Mouse (Mus musculus): ENCODE results near the gene Gimd1. TPM values are rescaled to one million over a fixed set of nuclear protein-coding genes. Genes with fewer than 3 reads are reported as not detected.

Gimd1 gene
- polyA plus RNA-seq, 1 experiment from 2014 or later, result not detected

DNA sequence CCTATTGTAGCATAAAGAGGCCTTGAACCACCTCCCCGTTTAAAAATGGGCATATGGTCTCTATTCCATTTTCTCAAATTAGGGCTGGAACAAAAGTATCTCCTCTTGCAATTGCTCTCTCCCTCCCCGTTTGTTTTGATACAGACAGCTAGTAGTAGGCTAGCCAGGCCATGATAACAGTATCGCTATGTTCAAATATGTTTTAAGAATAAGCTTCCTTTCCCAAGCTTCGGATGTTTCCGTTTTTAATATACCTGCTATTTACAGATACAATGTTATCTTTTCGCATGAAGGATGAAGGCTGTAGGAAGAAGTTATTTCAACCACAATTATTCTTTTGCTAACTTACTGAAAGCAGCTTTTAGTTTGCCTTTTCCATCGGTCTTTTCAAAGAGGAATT, 19.7 kb downstream of the Gimd1 start:
- ATAC-seq (ENCODE audit: low FRiP score), result no peak
- WGBS, result 85% methylated on average over 7 of the region's 7 CpGs
- no peaks in the 10 kb centered on the region for H3K4me1 ChIP-seq
- H3K4me2 ChIP-seq, result no peak overlapping the region
- no peak overlapping the region for H3K27ac ChIP-seq (replicated peaks)
- H3K9me3 ChIP-seq (replicated peaks), result no peaks in the 10 kb centered on the region
- no peaks in the 10 kb centered on the region for H3K27me3 ChIP-seq (replicated peaks)
- H3K36me3 ChIP-seq, result no peaks in the 10 kb centered on the region
- no peak overlapping the region for H3K4me3 ChIP-seq (replicated peaks)
- H3K9ac ChIP-seq (replicated peaks), result no peak overlapping the region

DNA sequence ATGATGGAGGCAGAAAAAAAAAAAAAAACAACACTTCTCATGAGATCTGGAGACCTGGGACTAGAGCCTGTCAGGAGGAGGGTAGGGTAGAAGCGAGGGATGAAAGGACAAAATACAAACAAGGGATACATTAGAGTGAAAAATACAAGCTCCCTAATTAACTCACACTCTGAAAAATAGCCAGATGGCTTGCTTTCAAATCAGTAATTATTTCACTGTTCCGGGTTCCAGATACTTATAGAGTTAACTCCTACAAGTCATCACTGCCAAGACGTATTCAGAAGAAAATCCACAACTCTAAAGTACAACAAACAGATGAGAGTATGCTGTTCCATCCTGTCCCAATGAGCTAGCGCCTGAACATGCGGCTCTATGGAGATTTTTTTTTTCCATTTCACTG, 20.6 kb downstream of the Gimd1 start:
- no peak overlapping the region for H3K9ac ChIP-seq (replicated peaks)
- no peak overlapping the region for H3K4me2 ChIP-seq
- no peaks in the 10 kb centered on the region for H3K9me3 ChIP-seq (replicated peaks)
- no peaks in the 10 kb centered on the region for H3K36me3 ChIP-seq
- H3K4me3 ChIP-seq (replicated peaks), result no peak overlapping the region
- WGBS, result 79% methylated on average over 5 of the region's 5 CpGs
- H3K27ac ChIP-seq (replicated peaks), result no peak overlapping the region
- no peak for ATAC-seq (ENCODE audit: low FRiP score)
- H3K27me3 ChIP-seq (replicated peaks), result no peaks in the 10 kb centered on the region
- H3K4me1 ChIP-seq, result no peaks in the 10 kb centered on the region

DNA sequence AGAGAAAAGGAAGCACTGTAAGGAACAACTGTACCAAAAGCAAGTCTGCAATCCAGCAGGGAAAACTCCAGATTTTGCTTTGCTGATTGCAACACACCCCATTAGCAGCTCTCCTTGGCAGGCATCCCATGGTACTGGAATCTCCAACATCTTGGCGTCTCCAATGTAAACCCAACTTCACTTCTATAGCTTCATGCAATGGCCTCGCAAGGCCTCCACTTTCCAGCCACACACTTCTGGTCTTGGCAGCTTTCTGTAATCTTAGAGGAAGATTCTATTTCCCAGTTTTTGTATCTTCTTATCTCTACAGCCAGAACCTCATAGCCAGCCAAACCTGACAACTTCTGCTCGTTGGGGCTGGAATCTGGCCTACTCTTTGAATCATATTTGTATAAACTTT, 22.2 kb downstream of the Gimd1 start:
- Histone ChIP-seq H3K27me3 (replicated peaks) (no peaks in the 10 kb centered on the region), H3K9ac (replicated peaks) (no peak overlapping the region), H3K27ac (replicated peaks) (no peak overlapping the region), H3K36me3 (no peaks in the 10 kb centered on the region), H3K4me1 (no peaks in the 10 kb centered on the region), H3K4me2 (no peak overlapping the region), H3K4me3 (replicated peaks) (no peak overlapping the region), H3K9me3 (replicated peaks) (no peaks in the 10 kb centered on the region)
- ATAC-seq (ENCODE audit: low FRiP score), result no peak
- 91% methylated on average over 3 of the region's 3 CpGs for WGBS

DNA sequence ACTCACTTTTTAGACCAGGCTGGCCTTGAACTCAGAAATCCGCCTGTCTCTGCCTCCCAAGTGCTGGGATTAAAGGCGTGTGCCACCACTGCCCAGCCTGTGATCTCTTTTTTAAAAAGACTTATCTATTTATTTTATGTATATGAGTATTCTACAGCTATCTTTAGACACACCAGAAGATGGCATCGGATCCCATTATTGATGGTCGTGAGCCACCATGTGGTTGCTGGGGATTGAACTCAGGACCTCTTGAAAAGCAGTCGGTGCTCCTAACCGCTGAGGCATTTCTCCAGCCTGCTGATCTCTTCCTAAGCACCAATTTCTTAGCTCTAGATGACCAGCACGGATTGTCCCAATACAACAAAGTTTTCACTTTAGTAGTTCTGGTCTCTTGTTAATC, 24.3 kb downstream of the Gimd1 start:
- 89% methylated on average over 7 of the region's 7 CpGs for WGBS
- H3K4me1 ChIP-seq, result no peaks in the 10 kb centered on the region
- H3K4me2 ChIP-seq, result no peak overlapping the region
- no peaks in the 10 kb centered on the region for H3K27me3 ChIP-seq (replicated peaks)
- H3K27ac ChIP-seq (replicated peaks), result no peak overlapping the region
- ATAC-seq (ENCODE audit: low FRiP score), result no peak
- peaks cover 5% of the 10 kb centered on the region for H3K36me3 ChIP-seq
- no peak overlapping the region for H3K9ac ChIP-seq (replicated peaks)
- H3K4me3 ChIP-seq (replicated peaks), result no peak overlapping the region
- no peaks in the 10 kb centered on the region for H3K9me3 ChIP-seq (replicated peaks)

- Histone ChIP-seq H3K27me3 (replicated peaks) (no peaks in the 10 kb centered on the region), H3K27ac (replicated peaks) (no peak overlapping the region), H3K4me1 (no peaks in the 10 kb centered on the region), H3K9ac (replicated peaks) (no peak overlapping the region), H3K4me3 (replicated peaks) (no peak overlapping the region), H3K4me2 (no peak overlapping the region), H3K9me3 (replicated peaks) (no peaks in the 10 kb centered on the region), H3K36me3 (peaks cover 24% of the 10 kb centered on the region)
- ATAC-seq (ENCODE audit: low FRiP score), result no peak
- WGBS, result 59% methylated on average over 2 of the region's 2 CpGs
These were observed 26.3 kb downstream of the Gimd1 start for GRCm38 (mm10) chr3:132655955-132656354.

DNA sequence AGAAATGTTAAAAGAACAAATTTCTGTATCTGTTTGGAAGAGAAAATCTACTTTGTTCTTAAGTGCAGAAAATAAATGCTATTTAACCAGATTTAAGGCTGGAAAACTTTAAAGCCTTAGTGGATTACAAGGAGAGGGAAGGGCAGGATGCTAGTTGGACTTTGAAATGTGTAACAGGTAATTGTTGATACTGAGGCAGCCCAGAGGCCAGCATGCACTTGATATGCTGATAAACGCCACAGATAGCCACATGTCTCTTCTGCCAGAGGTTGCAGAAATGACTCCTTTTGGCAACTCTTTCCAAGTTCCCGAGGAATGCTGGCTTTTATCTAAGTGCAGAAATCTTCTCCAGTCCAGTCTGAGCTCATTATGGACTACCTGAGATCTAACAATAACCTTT, 47.9 kb downstream of the Gimd1 start:
- H3K9ac ChIP-seq (replicated peaks), result no peak overlapping the region
- peaks cover under 1% of the 10 kb centered on the region for H3K4me1 ChIP-seq
- no peak overlapping the region for H3K4me2 ChIP-seq
- peaks cover 17% of the 10 kb centered on the region for H3K36me3 ChIP-seq
- H3K27ac ChIP-seq (replicated peaks), result no peak overlapping the region
- H3K27me3 ChIP-seq (replicated peaks), result no peaks in the 10 kb centered on the region
- WGBS, result 89% methylated on average over 2 of the region's 2 CpGs
- H3K9me3 ChIP-seq (replicated peaks), result no peaks in the 10 kb centered on the region
- H3K4me3 ChIP-seq (replicated peaks), result no peak overlapping the region
- ATAC-seq (ENCODE audit: low FRiP score), result no peak

- under 1% methylated on average over 42 of the region's 42 CpGs for WGBS
- ATAC-seq (ENCODE audit: low FRiP score), result peak; percentile 99
- peak within 1 kb of the TSS; percentile 97 for H3K27ac ChIP-seq (replicated peaks)
- H3K27me3 ChIP-seq (replicated peaks), result no peaks in the 10 kb centered on the region
- H3K4me3 ChIP-seq (replicated peaks), result peak within 1 kb of the TSS; percentile 91
- peaks cover 20% of the 10 kb centered on the region for H3K4me1 ChIP-seq
- peak within 1 kb of the TSS; percentile 93 for H3K9ac ChIP-seq (replicated peaks)
- peaks cover 10% of the 10 kb centered on the region; the same call in 1 of the 2 replicates for H3K36me3 ChIP-seq
- no peaks in the 10 kb centered on the region for H3K9me3 ChIP-seq (replicated peaks)
- H3K4me2 ChIP-seq, result peak within 1 kb of the TSS; percentile 66
These were observed 54.0 kb downstream of the Gimd1 start, which contains the start of gene Tbck for GRCm38 (mm10) chr3:132683447-132684230. TSS of gene Tbck (plus strand) at chr3:132684144.

- Histone ChIP-seq H3K4me1 (peaks cover 20% of the 10 kb centered on the region), H3K27me3 (replicated peaks) (no peaks in the 10 kb centered on the region), H3K4me3 (replicated peaks) (peak within 1 kb of the TSS; percentile 91), H3K9me3 (replicated peaks) (no peaks in the 10 kb centered on the region), H3K27ac (replicated peaks) (peak within 1 kb of the TSS; percentile 97), H3K4me2 (peak within 1 kb of the TSS; percentile 66), H3K36me3 (peaks cover 12% of the 10 kb centered on the region; the same call in 1 of the 2 replicates), H3K9ac (replicated peaks) (peak within 1 kb of the TSS; percentile 93)
- 2% methylated on average over 27 of the region's 27 CpGs for WGBS
- no peak for ATAC-seq (ENCODE audit: low FRiP score)
These were observed 54.8 kb downstream of the Gimd1 start, which contains the start of gene Aimp1 for GRCm38 (mm10) chr3:132684231-132684928. TSS of gene Aimp1 (minus strand) at chr3:132684370.

Other genes starting within 250 kb of the Gimd1 start
- gene Tbck, start 54.3 kb downstream of the Gimd1 start, polyA plus RNA-seq (2015; fragmentation: Nextera tagmentation; extraction: Ambion mirVana), result 30.8 and 32.2 TPM in 2 replicates
- 57.2 and 63.2 TPM in 2 replicates for gene Aimp1, start 54.5 kb downstream of the Gimd1 start, polyA plus RNA-seq (2015; fragmentation: Nextera tagmentation; extraction: Ambion mirVana)